Mouse (Mus musculus): ENCODE data around the gene Abhd6. TPM values are rescaled to one million over a fixed set of nuclear protein-coding genes. Genes with fewer than 3 reads are reported as not detected.

Abhd6 gene
- 10 to 100 TPM in 1 of 2 experiments, 1 to 10 TPM in 1; 8.6 to 14.3 TPM for polyA plus RNA-seq (2012; fragmentation: generic; extraction: Trizol)

GRCm38 (mm10) chr14:8002432-8003092, at the start of gene Abhd6:
Abhd6 (plus strand) TSS chr14:8002902.

GRCm38 (mm10) chr14:7957049-7957448, 45.7 kb upstream of the Abhd6 start, which contains the start of gene Gm45521:
Gm45521 (plus strand) TSS chr14:7957288.

DNA sequence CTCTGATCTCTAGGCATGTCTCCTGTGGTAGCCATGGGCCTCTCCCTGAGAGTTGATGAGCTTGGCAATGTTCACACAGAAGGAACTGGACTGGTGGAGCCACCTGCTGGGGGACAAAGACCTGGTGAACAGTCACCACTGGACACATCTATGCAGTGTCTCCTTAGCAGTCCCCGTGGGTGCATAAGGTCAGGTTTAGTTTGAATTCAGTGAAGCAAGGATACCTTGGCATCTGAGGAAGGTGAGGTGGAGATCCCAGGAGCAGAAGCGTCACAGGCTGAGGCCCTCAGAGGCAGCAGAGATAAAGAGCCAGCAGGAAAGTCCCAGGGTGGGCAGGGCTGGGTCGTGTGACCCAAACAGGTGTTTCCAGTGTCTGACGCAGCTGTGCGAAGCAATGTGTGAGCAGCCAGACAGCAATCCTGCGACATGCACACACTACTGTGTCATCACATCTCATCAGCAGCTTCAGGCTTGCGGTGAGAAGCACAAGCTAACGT, 8.4 kb upstream of the Abhd6 start, which contains the start of gene Dnase1l3:
Dnase1l3 (minus strand) TSS at position 303 of the 497 bp plus-strand sequence.

GRCm38 (mm10) chr14:8080165-8080679, 77.5 kb downstream of the Abhd6 start, which contains the start of gene Rpp14:
Rpp14 (plus strand) TSS chr14:8080367.

GRCm38 (mm10) chr14:8097978-8098686, 95.4 kb downstream of the Abhd6 start, which contains the start of gene Pxk:
Pxk (plus strand) TSS chr14:8098211.

Other genes starting within 250 kb of the Abhd6 start
- not detected for gene Gm26661, start 211.3 kb upstream of the Abhd6 start, polyA plus RNA-seq (2012; fragmentation: generic; extraction: Trizol)
- gene Flnb, start 184.9 kb upstream of the Abhd6 start, polyA plus RNA-seq (2012; fragmentation: generic; extraction: Trizol) = 10 to 100 TPM; 23.1 to 80.8 TPM
- not detected for gene Gm45521, start 45.6 kb upstream of the Abhd6 start, polyA plus RNA-seq (2012; fragmentation: generic; extraction: Trizol)
- under 1 TPM; 0.01 to 0.02 TPM for gene Dnase1l3, start 8.3 kb upstream of the Abhd6 start, polyA plus RNA-seq (2012; fragmentation: generic; extraction: Trizol)
- 10 to 100 TPM; 12.1 to 17.7 TPM for gene Rpp14, start 77.5 kb downstream of the Abhd6 start, polyA plus RNA-seq (2012; fragmentation: generic; extraction: Trizol)
- 10 to 100 TPM in 1 of 2 experiments, 1 to 10 TPM in 1; 2.6 to 14.4 TPM for gene Pxk, start 95.3 kb downstream of the Abhd6 start, polyA plus RNA-seq (2012; fragmentation: generic; extraction: Trizol)
- 10 to 100 TPM; 19.1 to 65.6 TPM for gene Pdhb, start 170.1 kb downstream of the Abhd6 start, polyA plus RNA-seq (2012; fragmentation: generic; extraction: Trizol)
- 1 to 10 TPM; 2.5 to 7.0 TPM for gene Kctd6, start 211.2 kb downstream of the Abhd6 start, polyA plus RNA-seq (2012; fragmentation: generic; extraction: Trizol)